Mouse (Mus musculus) layer of hippocampus, postnatal 25 days (tissue): ENCODE measurements around the gene Acot11. TPM values are rescaled to one million over a fixed set of nuclear protein-coding genes. Genes with fewer than 3 reads are reported as not detected.
A peak's percentile ranks its signal among the peaks of the same experiment; 100 is the strongest.

Source experiments
- DNase-seq, 2 experiments: peaks; one replicate each; pipeline ENCODE4 v3.0.0; 2022; ENCODE audit warnings: mixed read lengths in 2 of 2, low spot score in 1 of 2; ENCODE audit errors: extremely low spot score in 1 of 2
- total RNA-seq, 2 experiments: library from RNA; stranded (reverse); gene quantifications; 2 replicates each; pipeline ENCODE4 v1.2.3; 2021

Gene Acot11
- total RNA-seq, 2 experiments from 2014 or later: 45.7 to 46.8 TPM

DNA sequence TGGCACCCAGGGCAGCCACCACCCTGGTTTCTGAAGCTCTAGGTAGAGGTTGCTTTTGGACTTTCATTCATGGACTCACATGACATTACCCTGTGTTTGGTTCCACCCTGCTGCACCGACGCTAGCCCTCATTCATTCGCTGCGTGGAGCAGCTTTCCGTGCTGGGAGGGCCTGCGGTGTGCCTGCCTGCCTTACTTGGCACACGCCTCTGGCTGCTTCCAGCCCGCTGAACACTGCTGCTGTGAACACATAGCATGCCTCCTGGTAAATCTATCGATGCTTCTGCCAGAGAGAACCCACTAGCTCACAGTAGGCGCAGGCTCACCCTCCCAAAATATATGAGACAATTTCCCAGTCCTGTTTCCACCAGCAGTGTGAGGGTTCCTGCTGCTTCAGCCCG is 100.4 kb downstream of the Acot11 start:
- peak in 1 of 2 experiments; percentile 43 for DNase-seq

- DNase-seq: no peak
Measured at GRCm38 (mm10) chr4:106703956-106704355, 100.8 kb downstream of the Acot11 start.

DNA sequence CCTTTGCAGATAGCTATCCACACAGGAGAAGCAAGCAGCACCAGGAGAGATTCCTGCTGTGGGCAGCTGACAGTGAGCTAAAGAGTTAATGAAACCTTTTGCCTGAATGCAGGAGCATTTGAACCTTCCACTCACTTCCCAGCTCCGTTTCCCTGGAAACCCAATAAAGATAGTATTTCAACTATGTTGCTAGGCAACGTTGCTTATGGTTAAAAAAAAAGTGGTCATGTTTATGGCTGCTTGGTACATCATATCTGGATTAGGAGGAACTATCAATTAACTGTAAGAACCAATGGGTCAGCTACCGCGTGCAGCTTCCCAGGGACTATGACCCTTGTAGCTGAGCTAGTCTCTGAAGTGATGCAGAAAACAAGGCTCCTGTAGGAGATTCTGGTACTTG is 104.0 kb downstream of the Acot11 start:
- DNase-seq: no peak

DNA sequence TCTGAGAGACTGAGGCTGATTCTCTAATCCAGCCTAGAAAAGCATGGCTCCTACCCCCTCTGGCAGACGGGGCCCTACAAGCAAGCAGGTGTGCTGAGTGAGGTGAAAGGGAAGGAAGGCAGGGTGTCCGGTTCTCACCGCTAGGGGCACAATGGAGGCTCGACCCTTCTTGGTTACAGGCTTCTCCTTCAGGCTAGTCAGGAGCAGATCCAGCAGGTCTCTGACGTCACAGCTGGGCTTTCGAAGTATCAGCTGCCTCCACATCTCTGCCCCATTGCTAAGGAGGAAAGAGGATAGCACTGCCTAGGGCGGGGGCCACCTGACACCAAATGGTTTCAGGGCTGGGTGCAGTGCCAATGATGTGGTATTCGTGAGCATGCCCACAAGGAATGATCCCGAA is 104.8 kb downstream of the Acot11 start:
- DNase-seq: no peak

Other genes with a start within 250 kb of the Acot11 start
- 10 to 100 TPM; 72.3 to 77.3 TPM for gene Dhcr24, start 244.0 kb downstream of the Acot11 start, total RNA-seq
- gene Lexm, start 187.8 kb downstream of the Acot11 start, total RNA-seq: not detected
- under 1 TPM; 0.38 to 0.59 TPM for gene Ttc22, start 182.6 kb downstream of the Acot11 start, total RNA-seq
- 1 to 10 TPM; 6.2 to 6.4 TPM for gene Pars2, start 153.9 kb downstream of the Acot11 start, total RNA-seq
- 10 to 100 TPM; 40.1 to 47.6 TPM for gene Ttc4, start 126.1 kb downstream of the Acot11 start, total RNA-seq
- gene Mroh7, start 74.1 kb downstream of the Acot11 start, total RNA-seq: 1 to 10 TPM; 2.0 to 2.4 TPM
- not detected for gene Fam151a, start 71.1 kb downstream of the Acot11 start, total RNA-seq
- 100 to 1,000 TPM; 147 to 150 TPM for gene Ssbp3, start 105.7 kb upstream of the Acot11 start, total RNA-seq